Mouse (Mus musculus): ENCODE data around the gene Zfp385b. TPM values are rescaled to one million over a fixed set of nuclear protein-coding genes. Genes with fewer than 3 reads are reported as not detected.

Zfp385b gene
- polyA plus RNA-seq, 1 experiment, result 0.28 TPM

DNA sequence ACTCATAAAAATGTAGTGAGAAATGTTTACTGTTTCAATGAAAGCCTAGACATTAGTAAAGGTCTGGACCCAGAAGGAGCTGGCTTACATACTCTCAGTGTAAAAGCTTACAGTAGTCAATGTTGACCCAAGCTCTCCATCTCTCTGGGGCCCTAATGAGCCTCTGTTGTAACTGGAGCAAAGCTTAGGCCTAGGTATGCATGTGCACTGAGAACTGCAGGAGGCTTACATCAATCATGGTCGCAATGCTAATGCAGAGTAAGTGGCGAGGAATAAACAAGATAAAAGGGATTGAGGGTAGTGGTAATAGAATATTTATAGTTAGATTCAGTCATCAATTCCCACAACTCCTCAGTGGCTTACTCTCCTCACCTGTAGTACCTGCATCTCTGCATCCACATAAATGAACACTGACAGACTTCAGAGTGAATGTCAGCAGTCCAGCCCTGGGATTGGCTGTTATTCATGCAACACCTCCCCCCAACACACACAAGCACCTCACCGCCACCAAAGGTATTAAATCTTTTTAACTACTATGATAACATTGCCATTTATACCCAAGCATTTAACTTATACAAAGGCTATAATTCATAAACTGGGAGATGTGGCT lies 191.7 kb downstream of the Zfp385b start:
- H3K4me2 ChIP-seq (ENCODE audit: low read depth), result no peak overlapping the region
- no peak overlapping the region for H3K4me3 ChIP-seq
- no peak overlapping the region for H3ac ChIP-seq (ENCODE audit: control insufficient read depth, insufficient read length)
- no peaks in the 10 kb centered on the region for H3K27me3 ChIP-seq (ENCODE audit: control insufficient read depth, insufficient read depth, insufficient read length)
- H3K79me2 ChIP-seq (ENCODE audit: control insufficient read depth, insufficient read depth), result no peaks in the 10 kb centered on the region
- no peaks in the 10 kb centered on the region for H3K36me3 ChIP-seq (ENCODE audit: control insufficient read depth, insufficient read depth)
- TF ChIP-seq REST (IDR thresholded peaks at IDR 0.05; ENCODE audit: insufficient read depth, insufficient read length) (no peak), CEBPB (IDR thresholded peaks at IDR 0.05; ENCODE audit: insufficient read depth, poor library complexity, severe bottlenecking) (no peak), POLR2A (IDR thresholded peaks at IDR 0.05; ENCODE audit: insufficient read length, low read depth) (no peak), USF1 (IDR thresholded peaks at IDR 0.05; ENCODE audit: low read depth) (no peak)

DNA sequence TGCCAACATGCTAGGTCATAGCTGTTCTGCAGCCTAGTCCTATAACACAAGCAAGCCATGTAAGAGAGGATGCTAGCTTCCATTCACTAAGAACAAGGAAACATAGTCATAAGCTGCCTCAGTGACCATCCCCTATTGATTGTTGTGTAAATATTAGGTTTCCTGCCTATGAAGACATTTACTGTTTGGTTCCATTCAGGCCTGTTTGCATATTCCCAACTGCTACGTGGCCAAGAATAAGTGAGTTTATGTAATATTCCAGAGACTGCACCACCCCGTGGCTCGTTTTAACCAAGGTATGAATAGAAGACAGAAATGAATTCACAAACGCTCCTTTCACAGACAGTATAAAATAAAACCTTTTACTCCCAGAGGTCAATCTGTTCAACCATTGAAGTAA lies 200.8 kb downstream of the Zfp385b start:
- H3K36me3 ChIP-seq (ENCODE audit: control insufficient read depth, insufficient read depth), result no peaks in the 10 kb centered on the region
- no peaks in the 10 kb centered on the region for H3K79me2 ChIP-seq (ENCODE audit: control insufficient read depth, insufficient read depth)
- H3K4me3 ChIP-seq, result no peak overlapping the region
- H3K4me2 ChIP-seq (ENCODE audit: low read depth), result no peak overlapping the region
- no peak for TF ChIP-seq USF1 (IDR thresholded peaks at IDR 0.05; ENCODE audit: low read depth)
- no peak for TF ChIP-seq REST (IDR thresholded peaks at IDR 0.05; ENCODE audit: insufficient read depth, insufficient read length)
- no peak for TF ChIP-seq MYOG (IDR thresholded peaks at IDR 0.05; ENCODE audit: control insufficient read depth in 1 of 3, insufficient read depth in 1 of 3, insufficient read length in 2 of 3, low read depth in 2 of 3)
- TF ChIP-seq TCF12 (IDR thresholded peaks at IDR 0.05; ENCODE audit: insufficient read depth, poor library complexity, severe bottlenecking), result no peak
- TF ChIP-seq E2F4 (IDR thresholded peaks at IDR 0.05; ENCODE audit: insufficient read depth), result no peak
- TF ChIP-seq MYOD1 (IDR thresholded peaks at IDR 0.05; ENCODE audit: control insufficient read depth in 1 of 3, insufficient read length in 2 of 3, low read depth in 2 of 3), result no peak
- TF ChIP-seq TCF3 (IDR thresholded peaks at IDR 0.05; ENCODE audit: insufficient read length, low read depth), result no peak
- TF ChIP-seq SRF (IDR thresholded peaks at IDR 0.05; ENCODE audit: control insufficient read depth, insufficient read length, low read depth), result no peak
- TF ChIP-seq CEBPB (IDR thresholded peaks at IDR 0.05; ENCODE audit: insufficient read depth, poor library complexity, severe bottlenecking), result no peak
- no peak for TF ChIP-seq MAX (IDR thresholded peaks at IDR 0.05; ENCODE audit: low read depth)
- no peak for TF ChIP-seq POLR2A (IDR thresholded peaks at IDR 0.05; ENCODE audit: insufficient read length, low read depth)
- no peak for TF ChIP-seq POLR2AphosphoS2 (IDR thresholded peaks at IDR 0.05; ENCODE audit: insufficient read length, low read depth)
- H3K27me3 ChIP-seq (ENCODE audit: control insufficient read depth, insufficient read depth, insufficient read length), result peaks cover 6% of the 10 kb centered on the region
- H3ac ChIP-seq (ENCODE audit: control insufficient read depth, insufficient read length), result no peak overlapping the region

DNA sequence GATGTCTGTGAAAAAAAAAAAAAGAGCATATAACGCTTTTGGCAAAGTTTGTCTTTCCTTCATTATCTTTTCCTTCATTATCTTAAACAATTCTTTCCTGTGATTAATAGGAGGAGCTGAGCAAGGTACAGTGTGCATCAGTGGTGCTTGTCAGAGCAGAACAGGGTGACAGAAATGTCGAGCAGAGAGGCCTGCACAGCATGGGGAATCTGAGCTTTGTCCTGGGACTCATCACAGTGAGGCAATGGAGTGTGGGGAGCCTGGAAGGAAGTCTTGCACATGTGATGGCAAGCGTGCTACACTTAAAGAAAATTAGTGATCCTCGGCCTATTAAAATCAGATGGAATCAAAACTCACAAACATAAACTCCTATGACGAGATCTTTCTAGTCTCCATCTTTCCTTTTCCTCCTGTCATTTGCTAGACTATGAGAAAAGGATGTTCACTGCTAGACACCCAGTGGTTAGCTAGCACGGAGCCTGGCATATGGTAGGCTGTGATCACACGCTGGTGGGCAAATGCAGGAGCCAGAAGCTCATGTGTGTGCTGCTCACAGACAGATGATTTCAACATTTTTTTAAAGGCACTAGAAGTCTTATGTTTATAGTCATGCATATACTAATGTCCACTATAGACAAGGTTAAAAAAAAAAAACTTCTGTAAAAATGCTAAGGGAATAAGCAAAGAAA lies 209.0 kb downstream of the Zfp385b start:
- no peaks in the 10 kb centered on the region for H3K36me3 ChIP-seq (ENCODE audit: control insufficient read depth, insufficient read depth)
- no peaks in the 10 kb centered on the region for H3K27me3 ChIP-seq (ENCODE audit: control insufficient read depth, insufficient read depth, insufficient read length)
- no peaks in the 10 kb centered on the region for H3K79me2 ChIP-seq (ENCODE audit: control insufficient read depth, insufficient read depth)
- TF ChIP-seq POLR2A (IDR thresholded peaks at IDR 0.05; ENCODE audit: insufficient read length, low read depth), result no peak
- no peak overlapping the region for H3ac ChIP-seq (ENCODE audit: control insufficient read depth, insufficient read length)
- H3K4me3 ChIP-seq, result no peak overlapping the region
- H3K4me2 ChIP-seq (ENCODE audit: low read depth), result no peak overlapping the region

DNA sequence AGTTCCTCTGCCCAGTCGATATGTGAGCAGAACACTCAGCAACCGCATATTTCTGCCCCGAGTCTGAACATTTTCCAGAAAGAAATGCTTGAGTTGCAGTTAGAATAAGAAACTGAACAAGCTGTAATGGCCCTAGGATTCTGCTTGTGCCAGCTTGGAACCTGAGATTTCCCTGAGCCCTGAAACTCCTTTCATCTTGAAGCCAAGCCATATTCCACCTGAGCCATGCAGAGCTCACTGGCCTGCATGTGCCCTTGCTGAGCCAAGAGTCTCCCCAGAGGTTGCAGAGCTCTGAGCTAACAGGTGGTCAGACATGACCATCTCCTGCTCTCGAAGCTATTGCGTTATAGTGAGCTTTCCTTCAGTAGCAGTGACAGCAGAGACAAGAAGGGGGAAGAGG lies 210.0 kb downstream of the Zfp385b start:
- no peaks in the 10 kb centered on the region for H3K36me3 ChIP-seq (ENCODE audit: control insufficient read depth, insufficient read depth)
- TF ChIP-seq TCF12 (IDR thresholded peaks at IDR 0.05; ENCODE audit: insufficient read depth, poor library complexity, severe bottlenecking) (no peak), TCF3 (IDR thresholded peaks at IDR 0.05; ENCODE audit: insufficient read length, low read depth) (no peak), SRF (IDR thresholded peaks at IDR 0.05; ENCODE audit: control insufficient read depth, insufficient read length, low read depth) (no peak), USF1 (IDR thresholded peaks at IDR 0.05; ENCODE audit: low read depth) (no peak), POLR2AphosphoS2 (IDR thresholded peaks at IDR 0.05; ENCODE audit: insufficient read length, low read depth) (no peak), POLR2A (IDR thresholded peaks at IDR 0.05; ENCODE audit: insufficient read length, low read depth) (no peak), CEBPB (IDR thresholded peaks at IDR 0.05; ENCODE audit: insufficient read depth, poor library complexity, severe bottlenecking) (no peak), E2F4 (IDR thresholded peaks at IDR 0.05; ENCODE audit: insufficient read depth) (no peak), REST (IDR thresholded peaks at IDR 0.05; ENCODE audit: insufficient read depth, insufficient read length) (no peak), MAX (IDR thresholded peaks at IDR 0.05; ENCODE audit: low read depth) (no peak), MYOG (IDR thresholded peaks at IDR 0.05; ENCODE audit: control insufficient read depth in 1 of 3, insufficient read depth in 1 of 3, insufficient read length in 2 of 3, low read depth in 2 of 3) (no peak), MYOD1 (IDR thresholded peaks at IDR 0.05; ENCODE audit: control insufficient read depth in 1 of 3, insufficient read length in 2 of 3, low read depth in 2 of 3) (no peak)
- H3K79me2 ChIP-seq (ENCODE audit: control insufficient read depth, insufficient read depth), result no peaks in the 10 kb centered on the region
- H3K4me3 ChIP-seq, result no peak overlapping the region
- no peak overlapping the region for H3ac ChIP-seq (ENCODE audit: control insufficient read depth, insufficient read length)
- no peaks in the 10 kb centered on the region for H3K27me3 ChIP-seq (ENCODE audit: control insufficient read depth, insufficient read depth, insufficient read length)
- H3K4me2 ChIP-seq (ENCODE audit: low read depth), result no peak overlapping the region

GRCm38 (mm10) chr2:77608666-77609065 lies 210.8 kb downstream of the Zfp385b start:
- Histone ChIP-seq H3K79me2 (ENCODE audit: control insufficient read depth, insufficient read depth) (no peaks in the 10 kb centered on the region), H3K27me3 (ENCODE audit: control insufficient read depth, insufficient read depth, insufficient read length) (no peaks in the 10 kb centered on the region), H3K4me2 (ENCODE audit: low read depth) (no peak overlapping the region), H3K4me3 (no peak overlapping the region), H3ac (ENCODE audit: control insufficient read depth, insufficient read length) (no peak overlapping the region), H3K36me3 (ENCODE audit: control insufficient read depth, insufficient read depth) (no peaks in the 10 kb centered on the region)
- TF ChIP-seq TCF3 (IDR thresholded peaks at IDR 0.05; ENCODE audit: insufficient read length, low read depth) (no peak), CEBPB (IDR thresholded peaks at IDR 0.05; ENCODE audit: insufficient read depth, poor library complexity, severe bottlenecking) (no peak), SRF (IDR thresholded peaks at IDR 0.05; ENCODE audit: control insufficient read depth, insufficient read length, low read depth) (no peak), USF1 (IDR thresholded peaks at IDR 0.05; ENCODE audit: low read depth) (no peak), REST (IDR thresholded peaks at IDR 0.05; ENCODE audit: insufficient read depth, insufficient read length) (no peak), MYOD1 (IDR thresholded peaks at IDR 0.05; ENCODE audit: control insufficient read depth in 1 of 3, insufficient read length in 2 of 3, low read depth in 2 of 3) (no peak), MYOG (IDR thresholded peaks at IDR 0.05; ENCODE audit: control insufficient read depth in 1 of 3, insufficient read depth in 1 of 3, insufficient read length in 2 of 3, low read depth in 2 of 3) (no peak), TCF12 (IDR thresholded peaks at IDR 0.05; ENCODE audit: insufficient read depth, poor library complexity, severe bottlenecking) (no peak), POLR2AphosphoS2 (IDR thresholded peaks at IDR 0.05; ENCODE audit: insufficient read length, low read depth) (no peak), MAX (IDR thresholded peaks at IDR 0.05; ENCODE audit: low read depth) (no peak), POLR2A (IDR thresholded peaks at IDR 0.05; ENCODE audit: insufficient read length, low read depth) (no peak), E2F4 (IDR thresholded peaks at IDR 0.05; ENCODE audit: insufficient read depth) (no peak)
